Mouse (Mus musculus) gastrocnemius, adult 2 months (tissue): ENCODE data around the gene Rpap2. TPM values are rescaled to one million over a fixed set of nuclear protein-coding genes. Genes with fewer than 3 reads are reported as not detected.

Source experiments
- DNase-seq: peaks from one replicate; pipeline ENCODE4 v3.0.0; 2022
- H3K27ac ChIP-seq: fragments of 200-600 bp; 2 replicates; pipeline ENCODE4 v1.8.1; 2022; ENCODE audit warnings: mild to moderate bottlenecking
- H3K4me3 ChIP-seq: fragments of 200-600 bp; 2 replicates; pipeline ENCODE4 v1.8.1; 2022; ENCODE audit warnings: mild to moderate bottlenecking, moderate library complexity
- CTCF ChIP-seq: fragments of 200-600 bp; IDR thresholded peaks from 2 replicates; pipeline ENCODE4 v1.8.1; 2022; ENCODE audit warnings: antibody characterized with exemption, mild to moderate bottlenecking, moderate library complexity
- intact Hi-C: fragments of 180-260 bp; cut with DNase I; formaldehyde crosslinking; loops from one replicate; pipeline ENCODE4 v1.15.1; 2025
- total RNA-seq, 2 experiments: library from RNA; stranded (reverse); gene quantifications; 2 replicates each; pipeline ENCODE4 v1.2.3; 2021

Gene Rpap2
- total RNA-seq, 2 experiments from 2014 or later = 13.5 to 13.9 TPM

- TF ChIP-seq CTCF = no peak
- no peak for DNase-seq
- Histone ChIP-seq H3K27ac (no peak overlapping the region), H3K4me3 (no peak overlapping the region)
- intact Hi-C loops = no loop called here
Measured at GRCm38 (mm10) chr5:107695019-107695418, 97.8 kb downstream of the Rpap2 start.

- intact Hi-C loops = no loop called here
- no peak for DNase-seq
- Histone ChIP-seq H3K4me3 (no peak overlapping the region), H3K27ac (no peak overlapping the region)
- TF ChIP-seq CTCF = no peak
Measured at GRCm38 (mm10) chr5:107698888-107699287, 101.7 kb downstream of the Rpap2 start.

- Histone ChIP-seq H3K27ac (no peak overlapping the region), H3K4me3 (no peak overlapping the region)
- intact Hi-C loops = no loop called here
- no peak for TF ChIP-seq CTCF
- DNase-seq = no peak
Measured at GRCm38 (mm10) chr5:107700873-107701272, 103.7 kb downstream of the Rpap2 start.

GRCm38 (mm10) chr5:107701658-107702057 is 104.5 kb downstream of the Rpap2 start:
- intact Hi-C loops = no loop called here
- no peak for TF ChIP-seq CTCF
- H3K27ac ChIP-seq = no peak overlapping the region

GRCm38 (mm10) chr5:107703207-107703763 is 106.1 kb downstream of the Rpap2 start:
- no peak overlapping the region for H3K4me3 ChIP-seq
- H3K27ac ChIP-seq = no peak overlapping the region
- DNase-seq = no peak
- no peak for TF ChIP-seq CTCF
- intact Hi-C loops = no loop called here

More at GRCm38 (mm10) chr5:107701658-107702057, 104.5 kb downstream of the Rpap2 start:
- no peak overlapping the region for H3K4me3 ChIP-seq
- no peak for DNase-seq

GRCm38 (mm10) chr5:107705756-107706155 is 108.6 kb downstream of the Rpap2 start:
- Histone ChIP-seq H3K4me3 (no peak overlapping the region), H3K27ac (no peak overlapping the region)
- intact Hi-C loops = no loop called here
- no peak for TF ChIP-seq CTCF
- no peak for DNase-seq

GRCm38 (mm10) chr5:107706262-107706661 is 109.1 kb downstream of the Rpap2 start:
- Histone ChIP-seq H3K27ac (no peak overlapping the region), H3K4me3 (no peak overlapping the region)
- TF ChIP-seq CTCF = no peak
- intact Hi-C loops = no loop called here
- DNase-seq = no peak

GRCm38 (mm10) chr5:107708124-107708797 is 111.1 kb downstream of the Rpap2 start:
- intact Hi-C loops = no loop called here
- Histone ChIP-seq H3K27ac (no peak overlapping the region), H3K4me3 (no peak overlapping the region)
- no peak for TF ChIP-seq CTCF
- DNase-seq = no peak

Other genes starting within 250 kb of the Rpap2 start
- gene Ephx4, start 194.6 kb upstream of the Rpap2 start, total RNA-seq = under 1 TPM; 0.67 to 0.99 TPM
- gene Lpcat2b, start 165.8 kb upstream of the Rpap2 start, total RNA-seq = not detected
- gene Btbd8, start 159.4 kb upstream of the Rpap2 start, total RNA-seq = 1 to 10 TPM; 5.5 to 8.5 TPM
- under 1 TPM in 1 of 2 experiments, not detected in 1; 0.08 TPM for gene Gm42669, start 89.8 kb upstream of the Rpap2 start, total RNA-seq
- under 1 TPM in 1 of 2 experiments, not detected in 1; 0.11 TPM for gene 1700028K03Rik, start 62.7 kb upstream of the Rpap2 start, total RNA-seq
- gene Glmn, start 515 bp downstream of the Rpap2 start, total RNA-seq = 1 to 10 TPM; 4.4 to 6.2 TPM
- gene Gfi1, start 128.7 kb downstream of the Rpap2 start, total RNA-seq = not detected
- gene Ube2d2b, start 232.7 kb downstream of the Rpap2 start, total RNA-seq = not detected